Mouse (Mus musculus): ENCODE measurements around the gene Tpst1.

GRCm38 (mm10) chr5:130084271-130084670 lies 11.1 kb downstream of the Tpst1 start:
- no peak for TF ChIP-seq CTCF (IDR thresholded peaks at IDR 0.05; ENCODE audit: extremely low read depth, insufficient read depth, insufficient read length, insufficient replicate concordance)
- TF ChIP-seq POLR2A (IDR thresholded peaks at IDR 0.05; ENCODE audit: low read depth, low read length) = no peak

Measured in spleen, adult 2 months (tissue).